In the genomic region with DNA sequence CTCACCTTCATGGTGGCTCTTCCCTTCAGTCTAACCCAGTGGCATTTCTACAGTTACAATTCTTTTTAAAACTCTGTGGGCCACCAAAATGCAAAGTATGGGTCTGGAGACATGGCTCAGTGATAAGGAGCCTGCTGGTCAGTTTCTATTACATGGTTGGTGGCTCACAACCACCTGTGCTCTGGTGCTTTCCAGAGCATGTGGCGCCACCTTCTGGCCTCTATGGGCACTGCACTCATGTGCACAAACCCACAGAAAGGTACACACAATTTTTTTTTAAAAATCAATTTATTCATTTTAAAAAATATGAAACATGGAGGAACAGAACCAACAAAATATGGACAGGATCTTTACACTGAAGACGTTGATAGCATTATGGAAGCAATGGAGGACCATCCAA, we compare ENCODE assay signal across 9 mouse cellular contexts. TPM values are rescaled to one million over a fixed set of nuclear protein-coding genes. Genes with fewer than 3 reads are reported as not detected.
DNase-seq lines count a peak whose midpoint lies in the region; ATAC-seq and TF ChIP-seq lines count a peak whose summit lies in the region.
"Had no signal": no experiment of that assay in that cellular context is flagged by ENCODE, and none has a peak within 500 bp of the region (broad histone marks: within the 10 kb centered on the region; RNA-seq: fewer than 3 reads in every experiment).

No protein-coding gene starts in this region.

- H3K27me3 ChIP-seq in intestine, postnatal 0 days (replicated peaks; ENCODE audit: control insufficient read depth, insufficient read depth, low read length), result no peaks in the 10 kb centered on the region
- no peaks in the 10 kb centered on the region for H3K27me3 ChIP-seq in intestine, embryonic 15.5 days (replicated peaks)
- H3K27me3 ChIP-seq in hindbrain, embryonic 14.5 days (ENCODE audit: control insufficient read depth, insufficient read depth, low read length), result no peaks in the 10 kb centered on the region
- H3K27me3 ChIP-seq: limb, embryonic 12.5 days had no signal

- peak; percentile 62 for TF ChIP-seq CTCF in intestine, postnatal 0 days (IDR thresholded peaks at IDR 0.05; ENCODE audit: low read depth)

- H3K27ac ChIP-seq in intestine, postnatal 0 days (ENCODE audit: low read depth, low read length), result no peak overlapping the region
- H3K27ac ChIP-seq in intestine, embryonic 15.5 days, result no peak overlapping the region
- H3K27ac ChIP-seq in hindbrain, embryonic 14.5 days, result no peak overlapping the region
- H3K27ac ChIP-seq: limb, embryonic 12.5 days had no signal

- ATAC-seq in intestine, postnatal 0 days, result no peak
- no peak for ATAC-seq in intestine, embryonic 15.5 days
- no peak for ATAC-seq in hindbrain, embryonic 14.5 days (ENCODE audit: low FRiP score)

- H3K9me3 ChIP-seq in intestine, postnatal 0 days (ENCODE audit: control insufficient read depth), result no peaks in the 10 kb centered on the region
- no peaks in the 10 kb centered on the region for H3K9me3 ChIP-seq in intestine, embryonic 15.5 days
- no peaks in the 10 kb centered on the region for H3K9me3 ChIP-seq in hindbrain, embryonic 14.5 days (ENCODE audit: control insufficient read depth, low read length)

- no peak overlapping the region for H3K4me3 ChIP-seq in intestine, postnatal 0 days (ENCODE audit: low read depth, low read length)
- no peak overlapping the region for H3K4me3 ChIP-seq in intestine, embryonic 15.5 days (replicated peaks)
- no peak overlapping the region for H3K4me3 ChIP-seq in hindbrain, embryonic 14.5 days (replicated peaks; ENCODE audit: low read length)
- H3K4me3 ChIP-seq: limb, embryonic 12.5 days had no signal

- no peak overlapping the region for H3K9ac ChIP-seq in intestine, postnatal 0 days (ENCODE audit: low read depth, low read length)
- no peak overlapping the region for H3K9ac ChIP-seq in intestine, embryonic 15.5 days
- H3K9ac ChIP-seq in hindbrain, embryonic 14.5 days, result no peak overlapping the region
- H3K9ac ChIP-seq: limb, embryonic 12.5 days had no signal

- H3K36me3 ChIP-seq in intestine, postnatal 0 days (ENCODE audit: control insufficient read depth, insufficient read depth), result no peaks in the 10 kb centered on the region
- no peaks in the 10 kb centered on the region for H3K36me3 ChIP-seq in intestine, embryonic 15.5 days
- H3K36me3 ChIP-seq in hindbrain, embryonic 14.5 days (replicated peaks; ENCODE audit: control insufficient read depth, insufficient read depth), result no peaks in the 10 kb centered on the region
- H3K36me3 ChIP-seq: limb, embryonic 12.5 days had no signal

- no peak overlapping the region for H3K4me2 ChIP-seq in intestine, postnatal 0 days (replicated peaks; ENCODE audit: low read depth)
- no peak overlapping the region for H3K4me2 ChIP-seq in intestine, embryonic 15.5 days (replicated peaks)
- no peak overlapping the region for H3K4me2 ChIP-seq in hindbrain, embryonic 14.5 days (replicated peaks)
- H3K4me2 ChIP-seq: limb, embryonic 12.5 days had no signal

- no peaks in the 10 kb centered on the region for H3K4me1 ChIP-seq in intestine, postnatal 0 days (replicated peaks; ENCODE audit: control insufficient read depth, insufficient read depth, low read length)
- no peaks in the 10 kb centered on the region for H3K4me1 ChIP-seq in intestine, embryonic 15.5 days (replicated peaks)
- no peaks in the 10 kb centered on the region for H3K4me1 ChIP-seq in hindbrain, embryonic 14.5 days (replicated peaks; ENCODE audit: control insufficient read depth, insufficient read depth, low read length)
- H3K4me1 ChIP-seq: limb, embryonic 12.5 days had no signal

- 51% methylated on average over 2 of the region's 2 CpGs for WGBS in intestine, postnatal 0 days
- 57% methylated on average over 2 of the region's 2 CpGs for WGBS in intestine, embryonic 15.5 days
- 72% methylated on average over 2 of the region's 2 CpGs for WGBS in hindbrain, embryonic 14.5 days

- peak; percentile 62 to 63 for DNase-seq in B cell, adult 2 months
- peak; percentile 19 for DNase-seq in NIH3T3 (ENCODE audit: low read depth)
- peak; percentile 31 to 47 for DNase-seq in natural killer cell, adult 2 months (ENCODE audit: low spot score in 2 of 2)
- DNase-seq in gastrocnemius, postnatal 25 days, result no peak
- no peak for DNase-seq in ovary, adult 18-20 months (ENCODE audit: low spot score)
- DNase-seq in hindbrain, embryonic 14.5 days (ENCODE audit: low spot score), result no peak

RNA-seq across cellular contexts. Expression of a gene that starts 58.7 kb away (rescaled TPM):
- polyA plus RNA-seq in intestine, postnatal 0 days (2015; fragmentation: Nextera tagmentation; extraction: Ambion mirVana), result 5.0 and 5.7 TPM in 2 replicates
- 14.8 and 15.3 TPM in 2 replicates for polyA plus RNA-seq in intestine, embryonic 15.5 days (2015; fragmentation: Nextera tagmentation; extraction: Ambion mirVana)
- total RNA-seq in gastrocnemius, postnatal 25 days (2021), result 10 to 100 TPM; 42.7 to 67.5 TPM
- 7.3 and 9.0 TPM in 2 replicates for polyA plus RNA-seq in hindbrain, embryonic 14.5 days (2014; fragmentation: Nextera tagmentation; extraction: Ambion mirVana)

Comparison
In these comparisons a context has a peak if more than half of its experiments do, and no peak if none do; other contexts are left out.
1. DNase-seq: peak in B cell, adult 2 months (2 of 2), NIH3T3 (single experiment) and natural killer cell, adult 2 months (2 of 2); none in gastrocnemius, postnatal 25 days (single experiment), ovary, adult 18-20 months (single experiment) and hindbrain, embryonic 14.5 days (single experiment).